Mouse (Mus musculus): ENCODE data around the gene Zfyve1. TPM values are rescaled to one million over a fixed set of nuclear protein-coding genes. Genes with fewer than 3 reads are reported as not detected.
"Not testable (repeated sequence)": the region's sequence is repeated elsewhere in the genome, so short reads cannot be mapped to it uniquely, and the experiment has no call there.

The Zfyve1 gene
- polyA plus RNA-seq (2014; fragmentation: Nextera tagmentation; extraction: Ambion mirVana) = 25.8 and 27.5 TPM in 2 replicates

DNA sequence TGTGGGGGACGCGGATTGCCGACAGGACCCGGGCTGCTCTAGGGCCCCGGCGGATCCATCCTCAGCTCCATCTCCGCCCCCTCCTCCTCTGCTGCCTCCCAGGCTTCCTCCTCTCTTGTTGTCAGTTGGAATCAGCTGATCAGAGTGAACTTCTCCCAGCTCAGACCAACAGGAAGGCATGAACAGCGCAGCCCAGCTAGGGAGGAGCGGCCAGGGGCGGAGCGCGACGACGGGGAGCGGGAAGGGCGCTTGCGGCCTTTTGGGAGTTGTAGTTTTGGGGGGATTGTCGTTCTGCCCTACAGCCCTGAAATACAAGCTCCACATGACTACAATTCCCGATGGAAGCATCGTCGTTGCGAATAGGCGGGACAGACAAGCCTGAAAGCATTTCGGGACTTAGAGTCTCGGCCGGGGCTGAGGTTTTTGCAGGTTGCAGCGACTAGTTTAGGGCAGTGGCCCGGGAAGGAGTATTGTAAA lies at the start of gene Zfyve1:
Zfyve1 (minus strand) TSS at position 198 of the 477 bp plus-strand sequence.
- WGBS = under 1% methylated on average over 28 of the region's 28 CpGs
- peak within 1 kb of the TSS; percentile 64 for H3K4me2 ChIP-seq (ENCODE audit: low read length)
- peaks cover 23% of the 10 kb centered on the region for H3K4me1 ChIP-seq (ENCODE audit: control insufficient read depth, insufficient read depth, low read length)
- ATAC-seq (ENCODE audit: low FRiP score, low TSS enrichment) (peak; percentile 98), DNase-seq (peak; percentile 98)
- H3K9me3 ChIP-seq (ENCODE audit: control insufficient read depth, low read length) = no peaks in the 10 kb centered on the region
- H3K27me3 ChIP-seq (ENCODE audit: control insufficient read depth, insufficient read depth, low read length) = no peaks in the 10 kb centered on the region
- peak within 1 kb of the TSS; percentile 98 for H3K9ac ChIP-seq (replicated peaks; ENCODE audit: low read length)
- peaks cover 22% of the 10 kb centered on the region; the same call in 1 of the 2 replicates for H3K36me3 ChIP-seq (ENCODE audit: control insufficient read depth, insufficient read depth, low read length)
- H3K4me3 ChIP-seq (replicated peaks; ENCODE audit: low read depth, low read length) = peak within 1 kb of the TSS; percentile 91
- peak within 1 kb of the TSS; percentile 94 for H3K27ac ChIP-seq (replicated peaks; ENCODE audit: low read depth, low read length)

DNA sequence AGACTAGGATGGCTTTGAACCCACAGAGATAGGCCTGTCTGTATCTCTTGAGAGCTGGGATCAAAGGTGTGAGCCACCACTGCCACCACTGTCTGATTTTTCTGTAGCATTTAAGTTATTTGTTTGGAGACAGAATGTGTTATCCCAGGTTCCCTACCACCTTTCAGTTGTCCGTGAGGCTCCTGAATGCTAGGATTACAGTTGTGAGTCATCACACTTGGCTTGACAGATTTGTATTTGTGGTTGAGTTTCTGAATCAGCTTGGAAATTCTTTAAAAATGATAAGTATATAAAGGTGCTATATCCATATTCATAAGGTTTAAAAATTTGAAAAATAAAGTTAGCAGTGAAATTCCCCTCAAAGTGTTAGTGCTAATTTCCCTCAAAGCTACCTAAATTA lies 46.1 kb upstream of the Zfyve1 start:
- 98% methylated on average over 1 of the region's 1 CpGs for WGBS
- ATAC-seq (ENCODE audit: low FRiP score, low TSS enrichment) = no peak
- no peak overlapping the region for H3K4me2 ChIP-seq (ENCODE audit: low read length)
- no peaks in the 10 kb centered on the region for H3K27me3 ChIP-seq (ENCODE audit: control insufficient read depth, insufficient read depth, low read length)
- peaks cover 50% of the 10 kb centered on the region for H3K36me3 ChIP-seq (ENCODE audit: control insufficient read depth, insufficient read depth, low read length)
- H3K4me3 ChIP-seq (replicated peaks; ENCODE audit: low read depth, low read length) = no peak overlapping the region
- H3K9me3 ChIP-seq (ENCODE audit: control insufficient read depth, low read length) = no peaks in the 10 kb centered on the region
- H3K27ac ChIP-seq (replicated peaks; ENCODE audit: low read depth, low read length) = no peak overlapping the region
- no peak overlapping the region for H3K9ac ChIP-seq (replicated peaks; ENCODE audit: low read length)
- DNase-seq = no peak
- no peaks in the 10 kb centered on the region for H3K4me1 ChIP-seq (ENCODE audit: control insufficient read depth, insufficient read depth, low read length)

- WGBS = 94% methylated on average over 2 of the region's 2 CpGs
- H3K9ac ChIP-seq (replicated peaks; ENCODE audit: low read length) = no peak overlapping the region
- peaks cover 49% of the 10 kb centered on the region for H3K36me3 ChIP-seq (ENCODE audit: control insufficient read depth, insufficient read depth, low read length)
- no peak overlapping the region for H3K4me2 ChIP-seq (ENCODE audit: low read length)
- no peaks in the 10 kb centered on the region for H3K4me1 ChIP-seq (ENCODE audit: control insufficient read depth, insufficient read depth, low read length)
- H3K27ac ChIP-seq (replicated peaks; ENCODE audit: low read depth, low read length) = no peak overlapping the region
- DNase-seq (no peak), ATAC-seq (ENCODE audit: low FRiP score, low TSS enrichment) (no peak)
- H3K27me3 ChIP-seq (ENCODE audit: control insufficient read depth, insufficient read depth, low read length) = no peaks in the 10 kb centered on the region
- H3K9me3 ChIP-seq (ENCODE audit: control insufficient read depth, low read length) = no peaks in the 10 kb centered on the region
- H3K4me3 ChIP-seq (replicated peaks; ENCODE audit: low read depth, low read length) = no peak overlapping the region
Observed at GRCm38 (mm10) chr12:83641233-83641632, 44.2 kb upstream of the Zfyve1 start.

- WGBS = 38% methylated on average over 2 of the region's 2 CpGs
- ATAC-seq (ENCODE audit: low FRiP score, low TSS enrichment) = no peak
- Histone ChIP-seq H3K27me3 (ENCODE audit: control insufficient read depth, insufficient read depth, low read length) (no peaks in the 10 kb centered on the region), H3K36me3 (ENCODE audit: control insufficient read depth, insufficient read depth, low read length) (peaks cover 25% of the 10 kb centered on the region), H3K4me1 (ENCODE audit: control insufficient read depth, insufficient read depth, low read length) (peaks cover 6% of the 10 kb centered on the region; the same call in 1 of the 2 replicates), H3K9ac (replicated peaks; ENCODE audit: low read length) (no peak overlapping the region), H3K27ac (replicated peaks; ENCODE audit: low read depth, low read length) (no peak overlapping the region), H3K4me2 (ENCODE audit: low read length) (peak overlapping the region; percentile 56), H3K9me3 (ENCODE audit: control insufficient read depth, low read length) (no peaks in the 10 kb centered on the region), H3K4me3 (replicated peaks; ENCODE audit: low read depth, low read length) (peak overlapping the region; percentile 78; the same call in 1 of the 2 replicates)
- DNase-seq = no peak
Observed at GRCm38 (mm10) chr12:83633807-83634206, 36.8 kb upstream of the Zfyve1 start.

DNA sequence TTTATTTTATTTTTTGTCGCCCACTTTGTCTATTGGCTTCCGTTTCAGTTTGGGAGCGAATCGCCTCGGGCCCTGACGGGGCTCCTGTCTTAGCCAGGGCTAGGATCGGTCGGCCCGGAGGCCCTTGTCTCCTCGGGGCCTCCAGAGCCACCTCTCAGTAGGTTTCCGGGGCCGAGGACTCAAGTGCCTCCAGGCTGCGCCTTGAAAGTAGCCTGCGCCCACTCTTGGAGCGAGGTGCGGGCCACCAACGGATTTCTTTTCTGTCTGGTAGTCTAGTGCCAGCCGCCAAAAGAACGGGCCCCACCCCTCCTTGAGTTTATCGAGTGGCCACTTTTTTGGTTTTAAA lies 35.6 kb upstream of the Zfyve1 start:
- DNase-seq = no peak

DNA sequence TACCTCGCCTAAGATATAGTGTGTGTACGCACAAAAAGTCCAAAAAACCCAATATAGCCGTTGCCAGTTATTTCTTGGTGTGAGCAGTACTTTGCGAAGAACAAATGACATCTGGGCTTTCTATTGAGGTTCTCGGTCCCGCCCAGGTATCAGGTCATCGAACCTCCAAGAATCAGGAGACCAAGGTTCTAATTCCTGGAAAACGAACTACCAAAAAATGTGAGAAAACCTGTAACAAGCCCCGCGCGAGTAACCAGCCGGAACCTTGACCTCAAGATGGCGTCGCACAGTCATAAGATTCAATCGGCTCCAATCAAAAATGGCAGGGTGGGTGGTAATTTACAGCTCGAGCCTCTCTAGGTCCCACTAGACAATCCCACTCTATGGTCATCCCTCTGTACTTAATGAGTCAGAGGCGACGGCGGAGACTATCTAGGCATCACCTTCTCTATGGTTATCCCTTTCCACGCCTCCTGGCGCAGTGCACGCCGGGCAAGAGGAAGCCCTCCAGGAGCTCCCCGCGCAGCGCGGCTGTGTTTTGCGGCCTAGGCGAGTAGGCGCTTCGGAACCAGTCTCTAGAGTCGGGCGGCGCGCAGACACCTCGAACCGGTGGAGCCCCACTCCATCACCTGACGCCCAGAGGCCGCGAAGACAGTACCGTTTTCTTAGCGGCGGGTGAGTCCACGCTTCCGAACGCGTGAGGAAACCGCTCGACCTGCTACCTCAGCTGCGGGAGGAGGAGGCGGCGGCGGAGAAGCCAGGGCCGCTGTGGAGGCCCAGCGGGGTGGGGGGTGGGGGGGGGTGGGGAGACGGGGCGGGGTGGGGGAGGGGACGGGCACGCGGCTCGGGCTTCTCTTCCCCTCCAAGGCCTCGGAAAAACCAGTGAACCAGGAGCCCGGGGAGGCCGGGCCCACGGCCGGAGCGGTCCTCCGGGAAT lies 35.0 kb upstream of the Zfyve1 start:
- peak overlapping the region; percentile 78 for H3K4me2 ChIP-seq (ENCODE audit: low read length)
- H3K27ac ChIP-seq (replicated peaks; ENCODE audit: low read depth, low read length) = peak overlapping the region; percentile 95
- peaks cover 12% of the 10 kb centered on the region for H3K36me3 ChIP-seq (ENCODE audit: control insufficient read depth, insufficient read depth, low read length)
- peaks cover 6% of the 10 kb centered on the region; the same call in 1 of the 2 replicates for H3K4me1 ChIP-seq (ENCODE audit: control insufficient read depth, insufficient read depth, low read length)
- DNase-seq (peak; percentile 99), ATAC-seq (ENCODE audit: low FRiP score, low TSS enrichment) (peak; percentile 100)
- H3K9ac ChIP-seq (replicated peaks; ENCODE audit: low read length) = peak overlapping the region; percentile 91
- H3K4me3 ChIP-seq (replicated peaks; ENCODE audit: low read depth, low read length) = peak overlapping the region; percentile 78
- no peaks in the 10 kb centered on the region for H3K27me3 ChIP-seq (ENCODE audit: control insufficient read depth, insufficient read depth, low read length)
- H3K9me3 ChIP-seq (ENCODE audit: control insufficient read depth, low read length) = no peaks in the 10 kb centered on the region
- WGBS = under 1% methylated on average over 53 of the region's 68 CpGs

More for the DNA sequence above, 35.6 kb upstream of the Zfyve1 start:
- Histone ChIP-seq H3K4me3 (replicated peaks; ENCODE audit: low read depth, low read length) (peak overlapping the region; percentile 78), H3K27ac (replicated peaks; ENCODE audit: low read depth, low read length) (peak overlapping the region; percentile 95), H3K36me3 (ENCODE audit: control insufficient read depth, insufficient read depth, low read length) (peaks cover 19% of the 10 kb centered on the region), H3K4me1 (ENCODE audit: control insufficient read depth, insufficient read depth, low read length) (peaks cover 6% of the 10 kb centered on the region; the same call in 1 of the 2 replicates), H3K27me3 (ENCODE audit: control insufficient read depth, insufficient read depth, low read length) (no peaks in the 10 kb centered on the region), H3K4me2 (ENCODE audit: low read length) (peak overlapping the region; percentile 56), H3K9me3 (ENCODE audit: control insufficient read depth, low read length) (no peaks in the 10 kb centered on the region), H3K9ac (replicated peaks; ENCODE audit: low read length) (peak overlapping the region; percentile 91)
- WGBS = under 1% methylated on average over 20 of the region's 20 CpGs
- ATAC-seq (ENCODE audit: low FRiP score, low TSS enrichment) = peak; percentile 41

DNA sequence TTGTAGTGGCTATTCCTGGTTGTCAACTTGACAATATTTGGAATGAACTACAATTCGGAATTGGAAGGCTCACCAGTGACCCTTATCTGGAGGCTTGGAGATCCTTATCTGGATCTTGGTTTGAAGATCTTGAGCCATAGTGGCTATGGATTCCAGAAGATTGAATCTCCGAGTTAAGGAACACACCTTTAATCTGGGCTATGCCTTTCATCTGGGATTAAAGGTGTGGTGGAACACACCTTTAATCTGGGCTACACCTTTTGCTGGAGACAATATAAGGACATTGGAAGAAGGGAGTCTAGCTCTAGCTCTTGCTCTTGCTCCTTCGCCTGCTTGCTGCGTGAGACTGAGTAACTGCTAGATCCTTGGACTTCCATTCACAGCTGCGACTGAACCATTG lies 33.9 kb upstream of the Zfyve1 start, which contains the start of gene Rbm25:
Rbm25 (plus strand) TSS at position 301 of the 400 bp plus-strand sequence.
- not testable (repeated sequence) for H3K9me3 ChIP-seq (ENCODE audit: control insufficient read depth, low read length); H3K36me3 ChIP-seq (ENCODE audit: control insufficient read depth, insufficient read depth, low read length); H3K4me1 ChIP-seq (ENCODE audit: control insufficient read depth, insufficient read depth, low read length); DNase-seq; H3K27me3 ChIP-seq (ENCODE audit: control insufficient read depth, insufficient read depth, low read length); ATAC-seq (ENCODE audit: low FRiP score, low TSS enrichment)
- Histone ChIP-seq H3K4me2 (ENCODE audit: low read length) (peak within 1 kb of the TSS; percentile 78), H3K27ac (replicated peaks; ENCODE audit: low read depth, low read length) (peak within 1 kb of the TSS; percentile 95), H3K4me3 (replicated peaks; ENCODE audit: low read depth, low read length) (peak within 1 kb of the TSS; percentile 78), H3K9ac (replicated peaks; ENCODE audit: low read length) (peak within 1 kb of the TSS; percentile 91)
- WGBS = no CpG with 5 or more reads among the region's 5 CpGs

DNA sequence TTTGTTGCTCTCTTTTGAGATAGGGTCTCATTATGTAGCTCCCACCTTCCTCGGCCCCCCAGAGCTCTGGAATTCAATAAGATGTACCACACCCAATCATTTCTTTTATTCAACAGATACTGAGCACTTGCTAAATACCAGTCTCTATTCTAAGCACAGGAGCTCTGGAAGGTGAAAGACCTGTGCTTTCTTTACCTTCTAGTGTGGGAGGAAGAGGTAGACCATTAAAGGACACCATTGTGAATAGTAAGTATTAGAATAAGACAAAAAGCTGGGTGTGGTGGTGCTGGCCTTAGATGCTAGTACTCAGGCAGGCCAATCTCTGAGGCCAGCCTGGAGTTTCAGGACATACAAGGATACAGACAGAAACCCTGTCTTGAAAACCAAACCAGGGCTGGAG lies 27.3 kb upstream of the Zfyve1 start:
- Histone ChIP-seq H3K4me3 (replicated peaks; ENCODE audit: low read depth, low read length) (no peak overlapping the region), H3K4me2 (ENCODE audit: low read length) (no peak overlapping the region), H3K27me3 (ENCODE audit: control insufficient read depth, insufficient read depth, low read length) (no peaks in the 10 kb centered on the region), H3K9me3 (ENCODE audit: control insufficient read depth, low read length) (no peaks in the 10 kb centered on the region), H3K36me3 (ENCODE audit: control insufficient read depth, insufficient read depth, low read length) (no peaks in the 10 kb centered on the region), H3K27ac (replicated peaks; ENCODE audit: low read depth, low read length) (no peak overlapping the region), H3K9ac (replicated peaks; ENCODE audit: low read length) (no peak overlapping the region), H3K4me1 (ENCODE audit: control insufficient read depth, insufficient read depth, low read length) (no peaks in the 10 kb centered on the region)
- 93% methylated on average over 1 of the region's 1 CpGs for WGBS
- no peak for ATAC-seq (ENCODE audit: low FRiP score, low TSS enrichment)
- no peak for DNase-seq
